Mouse (Mus musculus): ENCODE measurements around the gene Slc5a1. TPM values are rescaled to one million over a fixed set of nuclear protein-coding genes. Genes with fewer than 3 reads are reported as not detected.

Gene Slc5a1
- polyA plus RNA-seq, 1 experiment from 2014 or later: not detected

- WGBS: 57% methylated on average over 7 of the region's 7 CpGs
- H3K4me2 ChIP-seq (ENCODE audit: low read depth, low read length): no peak overlapping the region
- no peak for ATAC-seq (ENCODE audit: low read depth)
These were observed 38.9 kb downstream of the Slc5a1 start for GRCm38 (mm10) chr5:33142790-33143455.

GRCm38 (mm10) chr5:33144025-33144424 is 40.0 kb downstream of the Slc5a1 start:
- no peaks in the 10 kb centered on the region for H3K36me3 ChIP-seq (ENCODE audit: control insufficient read depth, insufficient read depth, low read length)
- no peak overlapping the region for H3K27ac ChIP-seq (ENCODE audit: low read depth, low read length)
- H3K27me3 ChIP-seq (ENCODE audit: control insufficient read depth, insufficient read depth, low read length): no peaks in the 10 kb centered on the region
- no peak overlapping the region for H3K4me3 ChIP-seq (ENCODE audit: low read depth, low read length)
- H3K9me3 ChIP-seq (ENCODE audit: control insufficient read depth, low read length): no peaks in the 10 kb centered on the region
- WGBS: 59% methylated on average over 5 of the region's 5 CpGs
- no peaks in the 10 kb centered on the region for H3K4me1 ChIP-seq (ENCODE audit: control insufficient read depth, insufficient read depth, low read length)
- no peak overlapping the region for H3K9ac ChIP-seq (replicated peaks; ENCODE audit: low read depth, low read length)
- H3K4me2 ChIP-seq (ENCODE audit: low read depth, low read length): no peak overlapping the region
- no peak for ATAC-seq (ENCODE audit: low read depth)

More at GRCm38 (mm10) chr5:33142790-33143455, 38.9 kb downstream of the Slc5a1 start:
- Histone ChIP-seq H3K4me1 (ENCODE audit: control insufficient read depth, insufficient read depth, low read length) (no peaks in the 10 kb centered on the region), H3K9ac (replicated peaks; ENCODE audit: low read depth, low read length) (no peak overlapping the region), H3K9me3 (ENCODE audit: control insufficient read depth, low read length) (no peaks in the 10 kb centered on the region), H3K27ac (ENCODE audit: low read depth, low read length) (no peak overlapping the region), H3K36me3 (ENCODE audit: control insufficient read depth, insufficient read depth, low read length) (no peaks in the 10 kb centered on the region), H3K4me3 (ENCODE audit: low read depth, low read length) (no peak overlapping the region), H3K27me3 (ENCODE audit: control insufficient read depth, insufficient read depth, low read length) (no peaks in the 10 kb centered on the region)

DNA sequence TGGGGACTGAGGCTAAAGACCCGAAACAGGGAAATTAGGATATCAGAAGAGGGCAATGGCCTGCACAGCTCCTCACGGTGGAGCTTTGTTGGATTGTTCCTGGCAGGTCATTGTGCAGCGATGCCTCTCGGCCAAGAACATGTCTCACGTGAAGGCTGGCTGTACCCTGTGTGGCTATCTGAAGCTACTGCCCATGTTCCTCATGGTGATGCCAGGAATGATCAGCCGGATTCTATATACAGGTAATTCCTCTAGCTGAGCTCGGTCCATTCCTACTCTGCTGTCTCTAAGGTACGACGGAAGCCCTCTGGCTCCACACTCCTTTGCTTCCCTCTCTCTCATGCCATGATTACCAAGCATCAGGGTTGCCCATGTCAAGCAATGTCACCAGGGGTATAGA is 42.8 kb downstream of the Slc5a1 start:
- 91% methylated on average over 9 of the region's 9 CpGs for WGBS

DNA sequence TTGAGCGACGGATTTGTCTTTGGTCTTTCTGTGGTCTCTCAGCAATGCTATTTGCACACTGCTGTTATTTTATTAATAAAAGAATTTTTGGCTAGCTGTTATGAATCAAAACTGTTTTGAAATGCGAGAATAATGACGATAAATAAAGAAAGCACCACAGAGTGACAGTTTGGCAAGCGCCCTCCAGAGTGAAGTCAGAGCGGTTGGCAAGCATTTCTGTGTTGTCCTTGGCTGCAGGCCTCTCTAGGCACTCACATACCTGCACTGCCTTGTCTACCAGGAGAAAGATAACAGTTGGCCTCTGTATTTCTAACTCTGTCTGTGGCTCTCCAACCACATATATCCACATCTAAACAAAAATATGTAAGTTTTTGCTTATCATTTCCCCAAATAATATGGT is 43.7 kb downstream of the Slc5a1 start:
- H3K4me2 ChIP-seq (ENCODE audit: low read depth, low read length): no peak overlapping the region
- H3K9ac ChIP-seq (replicated peaks; ENCODE audit: low read depth, low read length): no peak overlapping the region
- H3K4me1 ChIP-seq (ENCODE audit: control insufficient read depth, insufficient read depth, low read length): no peaks in the 10 kb centered on the region
- no peak overlapping the region for H3K27ac ChIP-seq (ENCODE audit: low read depth, low read length)
- no peaks in the 10 kb centered on the region for H3K36me3 ChIP-seq (ENCODE audit: control insufficient read depth, insufficient read depth, low read length)
- 89% methylated on average over 6 of the region's 6 CpGs for WGBS
- H3K9me3 ChIP-seq (ENCODE audit: control insufficient read depth, low read length): no peaks in the 10 kb centered on the region
- no peak overlapping the region for H3K4me3 ChIP-seq (ENCODE audit: low read depth, low read length)
- no peak for ATAC-seq (ENCODE audit: low read depth)
- H3K27me3 ChIP-seq (ENCODE audit: control insufficient read depth, insufficient read depth, low read length): no peaks in the 10 kb centered on the region

More for the DNA sequence above, 42.8 kb downstream of the Slc5a1 start:
- H3K36me3 ChIP-seq (ENCODE audit: control insufficient read depth, insufficient read depth, low read length): no peaks in the 10 kb centered on the region
- H3K9ac ChIP-seq (replicated peaks; ENCODE audit: low read depth, low read length): no peak overlapping the region
- no peaks in the 10 kb centered on the region for H3K9me3 ChIP-seq (ENCODE audit: control insufficient read depth, low read length)
- H3K4me2 ChIP-seq (ENCODE audit: low read depth, low read length): no peak overlapping the region
- no peak for ATAC-seq (ENCODE audit: low read depth)
- H3K27ac ChIP-seq (ENCODE audit: low read depth, low read length): no peak overlapping the region
- H3K4me1 ChIP-seq (ENCODE audit: control insufficient read depth, insufficient read depth, low read length): no peaks in the 10 kb centered on the region
- H3K27me3 ChIP-seq (ENCODE audit: control insufficient read depth, insufficient read depth, low read length): no peaks in the 10 kb centered on the region
- no peak overlapping the region for H3K4me3 ChIP-seq (ENCODE audit: low read depth, low read length)

DNA sequence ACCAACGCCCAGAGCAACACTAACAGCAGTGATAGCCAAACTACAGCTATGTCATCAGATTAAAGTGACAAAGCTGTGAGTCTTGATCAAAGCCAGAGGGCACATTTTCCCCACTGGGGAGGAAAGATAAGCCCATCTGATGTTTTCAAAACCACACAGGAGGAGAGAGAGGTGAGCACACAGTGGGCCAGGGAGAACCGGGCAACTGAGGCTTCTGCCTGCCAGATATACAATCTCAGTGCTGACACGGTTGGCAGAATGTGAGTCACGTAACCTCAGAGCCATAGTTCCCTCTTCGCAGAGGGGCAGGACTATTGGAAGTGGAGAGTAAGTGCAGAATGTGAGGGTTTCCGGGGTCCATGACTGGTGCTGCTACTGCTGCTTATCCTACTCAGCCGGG is 89.5 kb downstream of the Slc5a1 start:
- no peak for ATAC-seq (ENCODE audit: low read depth)
- no peak overlapping the region for H3K4me2 ChIP-seq (ENCODE audit: low read depth, low read length)
- H3K27me3 ChIP-seq (ENCODE audit: control insufficient read depth, insufficient read depth, low read length): no peaks in the 10 kb centered on the region
- no peaks in the 10 kb centered on the region for H3K4me1 ChIP-seq (ENCODE audit: control insufficient read depth, insufficient read depth, low read length)
- H3K9me3 ChIP-seq (ENCODE audit: control insufficient read depth, low read length): no peaks in the 10 kb centered on the region
- no peak overlapping the region for H3K4me3 ChIP-seq (ENCODE audit: low read depth, low read length)
- no peaks in the 10 kb centered on the region for H3K36me3 ChIP-seq (ENCODE audit: control insufficient read depth, insufficient read depth, low read length)
- H3K27ac ChIP-seq (ENCODE audit: low read depth, low read length): no peak overlapping the region
- H3K9ac ChIP-seq (replicated peaks; ENCODE audit: low read depth, low read length): no peak overlapping the region
- 74% methylated on average over 7 of the region's 7 CpGs for WGBS

DNA sequence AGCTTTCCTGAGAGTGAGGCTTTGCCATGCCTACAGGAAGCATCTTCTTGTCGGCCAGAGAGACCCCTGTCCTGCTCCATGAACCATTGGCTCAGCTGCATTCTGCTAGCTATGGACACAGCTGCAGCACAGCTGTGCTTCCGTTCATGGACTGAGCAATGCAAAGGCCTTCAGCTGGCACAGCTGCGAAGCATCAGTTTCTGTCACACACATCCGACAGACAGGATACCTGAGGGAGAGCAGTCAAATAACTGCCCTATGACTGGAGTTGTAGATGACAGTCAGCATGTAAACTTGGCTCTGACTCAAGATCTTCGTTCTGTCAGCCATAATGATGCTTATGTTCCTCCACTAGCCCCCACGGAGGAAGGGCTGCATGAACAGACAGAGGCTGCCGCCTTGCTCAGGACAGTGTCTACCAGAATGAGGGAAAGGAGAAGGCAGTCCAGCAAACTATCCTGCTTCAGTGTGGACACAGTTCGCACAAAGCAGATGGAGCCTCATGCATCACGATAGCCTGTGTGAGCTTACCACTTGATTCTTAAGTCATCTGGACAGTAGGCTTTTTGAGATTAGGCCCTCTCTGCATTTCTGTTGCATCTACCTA is 91.3 kb downstream of the Slc5a1 start:
- no peak for ATAC-seq (ENCODE audit: low read depth)
- Histone ChIP-seq H3K27ac (ENCODE audit: low read depth, low read length) (no peak overlapping the region), H3K4me1 (ENCODE audit: control insufficient read depth, insufficient read depth, low read length) (no peaks in the 10 kb centered on the region), H3K36me3 (ENCODE audit: control insufficient read depth, insufficient read depth, low read length) (no peaks in the 10 kb centered on the region), H3K27me3 (ENCODE audit: control insufficient read depth, insufficient read depth, low read length) (no peaks in the 10 kb centered on the region), H3K9ac (replicated peaks; ENCODE audit: low read depth, low read length) (no peak overlapping the region), H3K9me3 (ENCODE audit: control insufficient read depth, low read length) (no peaks in the 10 kb centered on the region), H3K4me2 (ENCODE audit: low read depth, low read length) (no peak overlapping the region), H3K4me3 (ENCODE audit: low read depth, low read length) (no peak overlapping the region)
- WGBS: 72% methylated on average over 9 of the region's 9 CpGs

DNA sequence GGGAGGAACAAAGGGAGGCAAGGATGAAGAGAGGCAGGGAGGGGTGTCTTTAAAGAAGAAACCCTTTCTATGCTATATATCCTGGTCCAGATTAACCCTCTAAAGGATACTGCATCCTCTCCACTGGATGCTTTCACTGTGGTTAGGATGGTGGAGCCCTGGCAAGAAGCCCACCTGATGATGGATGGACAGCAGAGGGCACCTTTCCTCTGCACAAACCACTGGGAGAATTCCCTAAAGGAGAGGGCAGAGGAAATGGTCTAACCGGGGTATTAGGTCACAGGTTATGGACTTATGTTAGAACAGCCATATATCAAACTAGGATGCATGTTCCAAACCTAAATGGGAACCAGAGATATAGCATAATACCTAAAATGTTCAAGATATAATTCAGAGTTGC is 96.1 kb downstream of the Slc5a1 start:
- Histone ChIP-seq H3K4me2 (ENCODE audit: low read depth, low read length) (no peak overlapping the region), H3K9me3 (ENCODE audit: control insufficient read depth, low read length) (no peaks in the 10 kb centered on the region), H3K4me1 (ENCODE audit: control insufficient read depth, insufficient read depth, low read length) (no peaks in the 10 kb centered on the region), H3K27me3 (ENCODE audit: control insufficient read depth, insufficient read depth, low read length) (no peaks in the 10 kb centered on the region), H3K36me3 (ENCODE audit: control insufficient read depth, insufficient read depth, low read length) (no peaks in the 10 kb centered on the region), H3K9ac (replicated peaks; ENCODE audit: low read depth, low read length) (no peak overlapping the region), H3K4me3 (ENCODE audit: low read depth, low read length) (no peak overlapping the region), H3K27ac (ENCODE audit: low read depth, low read length) (no peak overlapping the region)
- 64% methylated on average over 1 of the region's 1 CpGs for WGBS
- no peak for ATAC-seq (ENCODE audit: low read depth)

DNA sequence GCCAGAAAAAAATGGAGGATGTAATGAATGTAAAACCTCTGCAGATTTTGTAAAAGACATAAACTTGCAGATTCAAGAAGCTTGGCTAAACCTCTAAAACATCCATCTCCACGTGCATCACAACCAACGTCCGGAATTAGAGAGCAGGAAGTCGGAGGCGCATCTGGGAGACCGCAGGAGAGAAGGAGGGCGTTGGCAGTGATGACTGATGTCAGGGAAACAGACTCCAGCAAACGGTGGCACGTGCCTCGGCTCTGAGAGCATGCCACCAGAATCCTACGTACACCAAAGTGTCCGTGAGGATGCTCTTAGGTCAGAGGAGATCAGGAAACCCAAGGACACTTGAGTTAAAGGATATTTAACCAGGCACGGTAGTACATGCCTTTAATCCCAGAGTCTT is 97.7 kb downstream of the Slc5a1 start:
- no peak overlapping the region for H3K4me2 ChIP-seq (ENCODE audit: low read depth, low read length)
- no peaks in the 10 kb centered on the region for H3K36me3 ChIP-seq (ENCODE audit: control insufficient read depth, insufficient read depth, low read length)
- H3K27me3 ChIP-seq (ENCODE audit: control insufficient read depth, insufficient read depth, low read length): no peaks in the 10 kb centered on the region
- H3K27ac ChIP-seq (ENCODE audit: low read depth, low read length): no peak overlapping the region
- ATAC-seq (ENCODE audit: low read depth): no peak
- H3K4me1 ChIP-seq (ENCODE audit: control insufficient read depth, insufficient read depth, low read length): no peaks in the 10 kb centered on the region
- no peaks in the 10 kb centered on the region for H3K9me3 ChIP-seq (ENCODE audit: control insufficient read depth, low read length)
- no peak overlapping the region for H3K9ac ChIP-seq (replicated peaks; ENCODE audit: low read depth, low read length)
- 76% methylated on average over 13 of the region's 13 CpGs for WGBS
- H3K4me3 ChIP-seq (ENCODE audit: low read depth, low read length): no peak overlapping the region

DNA sequence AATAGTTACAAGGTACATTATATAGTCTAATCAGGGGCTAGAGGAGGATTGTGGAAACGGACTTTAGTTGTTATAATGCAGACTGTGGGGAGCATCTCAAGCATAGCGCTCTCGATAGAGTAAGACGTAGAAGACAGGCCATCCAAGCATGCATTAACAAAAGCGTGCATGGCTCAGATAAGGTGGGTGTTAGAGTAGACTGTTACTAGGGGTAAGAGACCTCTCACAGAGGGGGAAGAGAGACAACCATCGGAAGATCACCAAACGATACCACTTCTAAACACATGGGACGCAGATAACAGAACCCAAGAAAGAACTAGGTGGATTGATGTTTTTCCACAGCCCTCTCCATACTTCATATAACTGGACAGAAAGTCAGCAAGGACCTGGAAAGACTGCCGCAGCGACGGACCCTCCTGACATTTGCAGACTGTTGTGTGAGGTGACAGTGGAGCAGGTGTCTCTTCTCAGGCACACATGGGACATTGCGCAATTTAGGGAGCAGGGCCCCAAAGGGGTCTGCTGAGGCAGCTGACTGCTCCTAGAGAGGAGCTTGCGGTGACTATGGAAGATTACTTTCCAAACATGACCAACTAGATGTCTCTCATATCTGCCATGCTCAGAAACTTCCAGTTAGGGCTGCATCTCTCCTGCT is 98.6 kb downstream of the Slc5a1 start:
- no peaks in the 10 kb centered on the region for H3K4me1 ChIP-seq (ENCODE audit: control insufficient read depth, insufficient read depth, low read length)
- no peaks in the 10 kb centered on the region for H3K9me3 ChIP-seq (ENCODE audit: control insufficient read depth, low read length)
- H3K4me3 ChIP-seq (ENCODE audit: low read depth, low read length): no peak overlapping the region
- H3K27me3 ChIP-seq (ENCODE audit: control insufficient read depth, insufficient read depth, low read length): no peaks in the 10 kb centered on the region
- no peaks in the 10 kb centered on the region for H3K36me3 ChIP-seq (ENCODE audit: control insufficient read depth, insufficient read depth, low read length)
- no peak overlapping the region for H3K9ac ChIP-seq (replicated peaks; ENCODE audit: low read depth, low read length)
- no peak for ATAC-seq (ENCODE audit: low read depth)
- no peak overlapping the region for H3K4me2 ChIP-seq (ENCODE audit: low read depth, low read length)
- WGBS: 88% methylated on average over 13 of the region's 13 CpGs
- H3K27ac ChIP-seq (ENCODE audit: low read depth, low read length): no peak overlapping the region
